Mouse (Mus musculus) gonadal fat pad, adult 2 months (tissue): Measurements from ENCODE around the gene Kbtbd8. TPM values are rescaled to one million over a fixed set of nuclear protein-coding genes. Genes with fewer than 3 reads are reported as not detected.

ENCODE experiments used
- DNase-seq: peaks from one replicate; pipeline ENCODE4 v3.0.0-alpha.2; 2012; ENCODE audit warnings: low read depth
- polyA plus RNA-seq: library from polyadenylated mRNA; depleted of rRNA; stranded (reverse); fragments of >200 nt; gene quantifications from 2 replicates; pipeline ENCODE4 v1.2.3, GENCODE M21; 2012; rRNA removed

Gene Kbtbd8
- polyA plus RNA-seq, 1 experiment: 0.77 TPM

DNA sequence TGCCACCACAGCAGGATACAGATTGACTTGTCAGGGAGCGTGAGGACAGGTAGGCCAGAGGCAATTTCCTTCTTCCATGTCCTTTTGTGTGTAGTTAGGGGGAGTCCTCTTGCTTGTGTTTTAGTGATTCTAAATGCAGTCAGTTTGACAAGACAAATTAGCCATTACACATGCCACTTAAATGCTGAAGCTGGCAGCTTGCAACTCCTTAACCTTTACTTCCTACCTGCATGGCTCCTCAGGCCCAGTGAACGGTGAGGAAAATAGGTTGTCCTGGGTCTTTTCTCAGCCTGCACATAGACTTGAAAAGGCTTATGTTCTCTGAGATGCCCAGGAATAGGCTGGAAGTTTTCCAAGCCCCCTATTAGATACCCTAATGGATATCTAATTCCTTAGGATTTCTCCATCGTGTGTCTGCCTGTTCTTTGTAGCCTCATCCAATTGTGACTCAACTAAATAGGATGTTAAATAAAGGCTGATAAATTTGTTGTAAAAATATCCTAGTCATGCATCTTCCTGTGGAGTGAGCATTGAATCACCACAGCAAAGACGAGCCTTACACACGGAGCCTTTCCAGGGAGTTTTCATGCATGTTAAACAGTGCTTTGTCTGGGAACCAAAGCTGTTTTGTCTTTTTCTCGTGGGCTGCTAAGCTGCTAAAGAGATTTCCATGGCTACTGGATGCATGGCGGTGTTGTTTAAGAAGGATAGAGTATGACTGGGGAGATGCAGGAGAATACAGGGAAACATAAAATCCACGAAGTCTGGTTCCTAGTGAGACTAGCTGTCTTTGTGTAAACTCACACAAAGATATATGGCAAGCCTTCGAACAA lies 57.5 kb downstream of the Kbtbd8 start:
- no peak for DNase-seq

Other genes with a start within 250 kb of the Kbtbd8 start
- not detected in 2 replicates for gene Gm10234, start 204.9 kb downstream of the Kbtbd8 start, polyA plus RNA-seq